Mouse (Mus musculus) megakaryocyte, embryonic 14.5 days (primary cell): Measurements from ENCODE around the gene Per3. TPM values are rescaled to one million over a fixed set of nuclear protein-coding genes. Genes with fewer than 3 reads are reported as not detected.

Experiments used
- H3K27me3 ChIP-seq: replicated peaks from 2 replicates; pipeline ENCODE3; 2012; ENCODE audit warnings: inconsistent platforms
- H3K36me3 ChIP-seq: replicated peaks from 2 replicates; pipeline ENCODE3; 2012; ENCODE audit warnings: low read length, inconsistent platforms, mixed read lengths
- H3K4me1 ChIP-seq: 2 replicates; pipeline ENCODE4 v1.6.1; 2012; ENCODE audit warnings: inconsistent platforms
- H3K4me3 ChIP-seq: replicated peaks from 2 replicates; pipeline ENCODE3; 2012; ENCODE audit warnings: moderate library complexity, mild to moderate bottlenecking, inconsistent platforms
- H3K9me3 ChIP-seq: 2 replicates; pipeline ENCODE4 v1.6.1; 2012; ENCODE audit warnings: inconsistent platforms
- FLI1 ChIP-seq: IDR thresholded peaks from 2 replicates; pipeline ENCODE4 v1.6.1; 2012; ENCODE audit warnings: low read length, inconsistent platforms, mixed read lengths
- GATA1 ChIP-seq: IDR thresholded peaks from 3 replicates; pipeline ENCODE4 v1.6.1; 2012; ENCODE audit warnings: mixed read lengths, low read length, inconsistent platforms, borderline replicate concordance
- polyA plus RNA-seq: library from polyadenylated mRNA; stranded (reverse); fragments of >175 nt; gene quantifications from 2 replicates; pipeline ENCODE4 v1.2.3, GENCODE M21; 2012; ENCODE audit warnings: low replicate concordance; ENCODE audit not compliant: insufficient read depth

Gene Per3
- polyA plus RNA-seq: 8.0 and 11.8 TPM in 2 replicates

- Histone ChIP-seq H3K36me3 (peaks cover 54% of the 10 kb centered on the region), H3K4me1 (peaks cover 45% of the 10 kb centered on the region), H3K4me3 (peak within 1 kb of the TSS; percentile 97), H3K9me3 (no peaks in the 10 kb centered on the region), H3K27me3 (no peaks in the 10 kb centered on the region)
- no peak for TF ChIP-seq FLI1
- TF ChIP-seq GATA1: no peak
These were observed at the start of gene Per3 for GRCm38 (mm10) chr4:151044037-151044943. Per3 (minus strand) TSS chr4:151044665.

- no peak for TF ChIP-seq GATA1
- TF ChIP-seq FLI1: no peak
These were observed 44.8 kb upstream of the Per3 start, which contains the start of gene Gm13090 for GRCm38 (mm10) chr4:151089270-151089669. Gm13090 (plus strand) TSS chr4:151089570.

GRCm38 (mm10) chr4:151088819-151089218 is 44.4 kb upstream of the Per3 start:
- Histone ChIP-seq H3K4me3 (no peak overlapping the region), H3K27me3 (peaks cover 27% of the 10 kb centered on the region), H3K4me1 (peaks cover 4% of the 10 kb centered on the region; the same call in 1 of the 2 replicates), H3K36me3 (no peaks in the 10 kb centered on the region), H3K9me3 (0 out of 2 replicates have a peak, but pooled peaks cover 6% of the 10 kb centered on the region)
- TF ChIP-seq GATA1: no peak
- no peak for TF ChIP-seq FLI1

More at GRCm38 (mm10) chr4:151089270-151089669, 44.8 kb upstream of the Per3 start, which contains the start of gene Gm13090:
- Histone ChIP-seq H3K27me3 (peaks cover 27% of the 10 kb centered on the region), H3K36me3 (no peaks in the 10 kb centered on the region), H3K9me3 (0 out of 2 replicates have a peak, but pooled peaks cover 6% of the 10 kb centered on the region), H3K4me3 (no peak within 1 kb of the TSS), H3K4me1 (peaks cover 4% of the 10 kb centered on the region; the same call in 1 of the 2 replicates)

- H3K4me3 ChIP-seq: no peak overlapping the region
- 0 out of 2 replicates have a peak, but pooled peaks cover 6% of the 10 kb centered on the region for H3K9me3 ChIP-seq
- TF ChIP-seq GATA1: no peak
- TF ChIP-seq FLI1: no peak
- H3K27me3 ChIP-seq: peaks cover 25% of the 10 kb centered on the region
- peaks cover 17% of the 10 kb centered on the region for H3K4me1 ChIP-seq
- no peaks in the 10 kb centered on the region for H3K36me3 ChIP-seq
These were observed 42.9 kb upstream of the Per3 start for GRCm38 (mm10) chr4:151087358-151087757.

- TF ChIP-seq GATA1 (no peak), FLI1 (no peak)
- Histone ChIP-seq H3K9me3 (0 out of 2 replicates have a peak, but pooled peaks cover 6% of the 10 kb centered on the region), H3K27me3 (peaks cover 24% of the 10 kb centered on the region)
These were observed 38.6 kb upstream of the Per3 start for GRCm38 (mm10) chr4:151083027-151083426.

GRCm38 (mm10) chr4:151081977-151082376 is 37.5 kb upstream of the Per3 start:
- peaks cover 12% of the 10 kb centered on the region for H3K4me1 ChIP-seq
- TF ChIP-seq GATA1: no peak
- no peak for TF ChIP-seq FLI1
- H3K9me3 ChIP-seq: 0 out of 2 replicates have a peak, but pooled peaks cover 6% of the 10 kb centered on the region
- H3K4me3 ChIP-seq: no peak overlapping the region
- peaks cover 30% of the 10 kb centered on the region for H3K27me3 ChIP-seq
- no peaks in the 10 kb centered on the region for H3K36me3 ChIP-seq

More at GRCm38 (mm10) chr4:151083027-151083426, 38.6 kb upstream of the Per3 start:
- Histone ChIP-seq H3K4me1 (peaks cover 12% of the 10 kb centered on the region), H3K36me3 (no peaks in the 10 kb centered on the region), H3K4me3 (no peak overlapping the region)

- H3K4me1 ChIP-seq: peaks cover 12% of the 10 kb centered on the region
- peaks cover 30% of the 10 kb centered on the region for H3K27me3 ChIP-seq
- 0 out of 2 replicates have a peak, but pooled peaks cover 6% of the 10 kb centered on the region for H3K9me3 ChIP-seq
- TF ChIP-seq FLI1 (no peak), GATA1 (no peak)
- H3K36me3 ChIP-seq: no peaks in the 10 kb centered on the region
- no peak overlapping the region for H3K4me3 ChIP-seq
These were observed 36.9 kb upstream of the Per3 start for GRCm38 (mm10) chr4:151081355-151081754.

GRCm38 (mm10) chr4:151074817-151075216 is 30.4 kb upstream of the Per3 start:
- H3K27me3 ChIP-seq: peaks cover 44% of the 10 kb centered on the region
- H3K4me3 ChIP-seq: no peak overlapping the region
- H3K9me3 ChIP-seq: no peaks in the 10 kb centered on the region
- no peak for TF ChIP-seq GATA1
- TF ChIP-seq FLI1: no peak
- H3K36me3 ChIP-seq: no peaks in the 10 kb centered on the region
- peaks cover 13% of the 10 kb centered on the region for H3K4me1 ChIP-seq

GRCm38 (mm10) chr4:151073108-151073744 is 28.8 kb upstream of the Per3 start:
- Histone ChIP-seq H3K9me3 (no peaks in the 10 kb centered on the region), H3K4me3 (no peak overlapping the region), H3K36me3 (no peaks in the 10 kb centered on the region), H3K4me1 (peaks cover 21% of the 10 kb centered on the region), H3K27me3 (peaks cover 45% of the 10 kb centered on the region)
- TF ChIP-seq FLI1 (no peak), GATA1 (no peak)

GRCm38 (mm10) chr4:151070962-151071361 is 26.5 kb upstream of the Per3 start:
- Histone ChIP-seq H3K27me3 (peaks cover 40% of the 10 kb centered on the region), H3K4me3 (peak overlapping the region; percentile 70), H3K36me3 (no peaks in the 10 kb centered on the region), H3K9me3 (no peaks in the 10 kb centered on the region), H3K4me1 (peaks cover 21% of the 10 kb centered on the region)
- TF ChIP-seq FLI1: no peak
- no peak for TF ChIP-seq GATA1
